Mouse (Mus musculus) embryonic facial prominence, embryonic 12.5 days (tissue): ENCODE measurements around the gene Gtsf1. TPM values are rescaled to one million over a fixed set of nuclear protein-coding genes. Genes with fewer than 3 reads are reported as not detected.
"Not testable (repeated sequence)": the region's sequence is repeated elsewhere in the genome, so short reads cannot be mapped to it uniquely, and the experiment has no call there.

ENCODE experiments used
- ATAC-seq: fragments of 200-750 bp; cut with Nextera tagmentation; 2 replicates; pipeline ENCODE4 v1.8.0; 2017; ENCODE audit not compliant: insufficient number of reproducible peaks, insufficient read depth, low FRiP score, low TSS enrichment
- H3K27ac ChIP-seq: fragments of 300-500 bp; sonication (generic); 2 replicates; pipeline ENCODE4 v1.5.1; 2016; ENCODE audit warnings: mild to moderate bottlenecking
- H3K27me3 ChIP-seq: fragments of 300-500 bp; sonication (generic); 2 replicates; pipeline ENCODE4 v1.6.1; 2016; ENCODE audit warnings: mild to moderate bottlenecking, moderate library complexity
- H3K36me3 ChIP-seq: fragments of 300-500 bp; sonication (generic); 2 replicates; pipeline ENCODE4 v1.6.1; 2016; ENCODE audit warnings: mild to moderate bottlenecking
- H3K4me1 ChIP-seq: fragments of 300-500 bp; sonication (generic); 2 replicates; pipeline ENCODE4 v1.6.1; 2016
- H3K4me2 ChIP-seq: fragments of 300-500 bp; sonication (generic); replicated peaks from 2 replicates; pipeline ENCODE4 v1.6.1; 2016; ENCODE audit warnings: mild to moderate bottlenecking, moderate library complexity
- H3K4me3 ChIP-seq: fragments of 300-500 bp; sonication (generic); 2 replicates; pipeline ENCODE4 v1.5.1; 2016; ENCODE audit warnings: mild to moderate bottlenecking
- H3K9ac ChIP-seq: fragments of 300-500 bp; sonication (generic); 2 replicates; pipeline ENCODE4 v1.6.1; 2016; ENCODE audit warnings: mild to moderate bottlenecking, moderate library complexity
- H3K9me3 ChIP-seq: fragments of 300-500 bp; sonication (generic); 2 replicates; pipeline ENCODE4 v1.6.1; 2016; ENCODE audit warnings: mild to moderate bottlenecking, moderate library complexity
- WGBS: fragments of 180-500 bp; shearing (Covaris S2); methylation state at CpG from one replicate; pipeline ENCODE4 v1.1.7; 2016; 5-methylcytosine and 5-hydroxymethylcytosine counted together
- polyA plus RNA-seq: library from polyadenylated mRNA; unstranded; fragments of >200 nt; fragmentation: Nextera tagmentation; extraction: Ambion mirVana; gene quantifications from 2 replicates; pipeline ENCODE4 v1.2.1, GENCODE M21; 2016

Gtsf1 gene
- polyA plus RNA-seq, 1 experiment from 2014 or later, result not detected

DNA sequence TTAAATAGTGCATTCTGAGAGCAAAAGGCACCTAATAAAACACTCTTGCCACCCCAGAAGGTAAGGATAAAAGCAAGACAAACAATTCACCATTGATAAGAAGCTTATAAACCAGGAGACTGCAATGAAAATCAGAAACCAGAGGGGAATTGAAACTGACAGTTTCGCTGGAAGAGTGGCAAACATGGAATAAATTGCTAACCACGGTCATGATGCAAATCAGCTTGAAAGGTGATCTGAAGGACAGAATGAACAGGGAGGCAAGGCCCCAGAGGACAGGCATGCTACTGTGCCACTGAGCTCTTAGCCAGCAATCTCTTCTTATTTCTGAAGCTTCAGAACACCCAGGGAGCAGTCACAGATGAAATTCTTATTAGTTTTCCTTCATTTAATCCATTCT is 3.3 kb downstream of the Gtsf1 start:
- no peak overlapping the region for H3K4me2 ChIP-seq
- H3K27me3 ChIP-seq, result no peaks in the 10 kb centered on the region
- H3K9ac ChIP-seq, result no peak overlapping the region
- H3K36me3 ChIP-seq, result no peaks in the 10 kb centered on the region
- H3K4me3 ChIP-seq, result no peak overlapping the region
- H3K27ac ChIP-seq, result no peak overlapping the region
- 30% methylated on average over 2 of the region's 2 CpGs for WGBS
- no peaks in the 10 kb centered on the region for H3K9me3 ChIP-seq
- no peak for ATAC-seq
- H3K4me1 ChIP-seq, result no peaks in the 10 kb centered on the region

DNA sequence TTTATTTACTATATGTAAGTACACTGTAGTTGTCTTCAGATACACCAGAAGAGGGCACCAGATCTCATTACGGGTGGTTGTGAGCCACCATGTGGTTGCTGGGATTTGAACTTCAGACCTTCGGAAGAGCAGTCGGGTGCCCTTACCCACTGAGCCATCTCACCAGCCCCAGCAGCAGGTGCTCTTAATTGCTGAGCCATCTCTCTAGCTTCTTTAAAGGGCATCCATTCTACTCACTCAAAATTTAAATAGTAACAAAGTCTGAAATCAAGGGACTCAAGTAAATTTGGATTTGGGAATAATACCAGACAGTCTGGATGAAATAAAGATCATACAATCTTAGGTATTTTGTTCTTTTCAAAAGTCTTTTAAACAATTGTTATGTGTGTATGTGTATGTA is 24.7 kb downstream of the Gtsf1 start:
- H3K9me3 ChIP-seq, H3K36me3 ChIP-seq, H3K4me2 ChIP-seq, ATAC-seq, H3K9ac ChIP-seq, H3K4me1 ChIP-seq, H3K4me3 ChIP-seq, H3K27ac ChIP-seq, H3K27me3 ChIP-seq: not testable (repeated sequence)
- 86% methylated on average over 3 of the region's 3 CpGs for WGBS

DNA sequence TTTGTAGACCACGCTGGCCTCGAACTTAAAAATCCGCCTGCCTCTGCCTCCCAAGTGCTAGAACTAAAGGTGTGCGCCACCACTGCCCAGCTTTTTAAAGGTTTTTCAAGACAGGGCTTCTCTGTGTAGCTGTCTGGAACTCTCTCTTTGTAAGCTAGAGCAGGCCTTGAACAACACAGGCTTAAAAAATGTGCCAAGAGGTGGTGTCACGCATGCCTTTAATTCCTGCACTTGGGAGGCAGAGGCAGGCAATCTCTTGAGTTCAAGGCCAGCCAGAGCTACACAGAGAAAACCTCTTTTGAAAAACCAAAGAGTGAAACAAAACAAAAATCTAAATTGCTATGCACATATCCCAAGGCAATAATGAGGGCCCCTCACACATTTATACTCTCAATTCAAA is 28.9 kb downstream of the Gtsf1 start:
- no peak overlapping the region for H3K4me2 ChIP-seq
- 88% methylated on average over 5 of the region's 5 CpGs for WGBS
- no peaks in the 10 kb centered on the region for H3K36me3 ChIP-seq
- no peak overlapping the region for H3K27ac ChIP-seq
- no peak overlapping the region for H3K4me3 ChIP-seq
- no peak for ATAC-seq
- H3K9ac ChIP-seq, result no peak overlapping the region
- no peaks in the 10 kb centered on the region for H3K9me3 ChIP-seq
- no peaks in the 10 kb centered on the region for H3K27me3 ChIP-seq
- H3K4me1 ChIP-seq, result no peaks in the 10 kb centered on the region

DNA sequence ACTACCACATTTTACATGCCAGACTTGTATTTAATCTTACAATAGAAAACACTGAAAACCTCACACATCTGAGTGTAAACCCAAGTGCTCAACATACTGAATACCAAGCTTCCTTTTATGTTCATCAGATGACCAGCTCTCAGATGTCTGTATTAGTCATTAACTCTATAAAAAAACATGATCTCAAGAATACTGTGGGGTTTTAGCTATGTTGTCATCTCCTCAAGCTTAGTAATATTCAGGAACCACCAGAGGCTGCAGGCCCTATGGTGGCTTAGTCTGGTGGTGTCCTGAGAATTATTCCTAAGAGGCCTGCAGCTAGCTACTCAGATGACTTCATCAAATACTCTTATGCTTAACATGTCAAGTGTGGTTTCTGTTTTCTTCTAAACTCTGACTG is 36.7 kb downstream of the Gtsf1 start:
- no peak overlapping the region for H3K4me3 ChIP-seq
- no peaks in the 10 kb centered on the region for H3K9me3 ChIP-seq

GRCm38 (mm10) chr15:103388556-103389145 is 41.6 kb downstream of the Gtsf1 start:
- H3K9me3 ChIP-seq, result no peaks in the 10 kb centered on the region
- H3K4me2 ChIP-seq, result no peak overlapping the region
- WGBS, result 53% methylated on average over 4 of the region's 4 CpGs
- H3K4me3 ChIP-seq, result no peak overlapping the region
- H3K9ac ChIP-seq, result no peak overlapping the region
- H3K4me1 ChIP-seq, result no peaks in the 10 kb centered on the region
- no peak overlapping the region for H3K27ac ChIP-seq
- H3K36me3 ChIP-seq, result no peaks in the 10 kb centered on the region
- H3K27me3 ChIP-seq, result no peaks in the 10 kb centered on the region
- ATAC-seq, result no peak

More for the DNA sequence above, 36.7 kb downstream of the Gtsf1 start:
- Histone ChIP-seq H3K4me1 (no peaks in the 10 kb centered on the region), H3K9ac (no peak overlapping the region), H3K4me2 (no peak overlapping the region), H3K27ac (no peak overlapping the region), H3K27me3 (no peaks in the 10 kb centered on the region), H3K36me3 (no peaks in the 10 kb centered on the region)
- ATAC-seq, result no peak

- Histone ChIP-seq H3K4me1 (no peaks in the 10 kb centered on the region), H3K36me3 (no peaks in the 10 kb centered on the region), H3K9me3 (no peaks in the 10 kb centered on the region), H3K27ac (no peak overlapping the region), H3K27me3 (no peaks in the 10 kb centered on the region), H3K4me2 (no peak overlapping the region), H3K4me3 (no peak overlapping the region), H3K9ac (no peak overlapping the region)
- WGBS, result 59% methylated on average over 7 of the region's 7 CpGs
- ATAC-seq, result no peak
Measured at GRCm38 (mm10) chr15:103383771-103384488, 46.3 kb downstream of the Gtsf1 start.

GRCm38 (mm10) chr15:103382795-103383406 is 47.4 kb downstream of the Gtsf1 start:
- Histone ChIP-seq H3K4me2 (no peak overlapping the region), H3K36me3 (no peaks in the 10 kb centered on the region), H3K27ac (no peak overlapping the region), H3K9ac (no peak overlapping the region), H3K4me3 (no peak overlapping the region), H3K27me3 (no peaks in the 10 kb centered on the region), H3K9me3 (no peaks in the 10 kb centered on the region), H3K4me1 (peaks cover 10% of the 10 kb centered on the region)
- 32% methylated on average over 5 of the region's 5 CpGs for WGBS
- no peak for ATAC-seq

GRCm38 (mm10) chr15:103382075-103382474 is 48.2 kb downstream of the Gtsf1 start:
- no peak for ATAC-seq
- Histone ChIP-seq H3K9me3 (no peaks in the 10 kb centered on the region), H3K4me1 (peaks cover 10% of the 10 kb centered on the region), H3K27ac (no peak overlapping the region), H3K4me3 (no peak overlapping the region), H3K4me2 (no peak overlapping the region), H3K36me3 (no peaks in the 10 kb centered on the region), H3K9ac (no peak overlapping the region), H3K27me3 (no peaks in the 10 kb centered on the region)
- WGBS, result 88% methylated on average over 2 of the region's 2 CpGs

GRCm38 (mm10) chr15:103378665-103379356 is 51.5 kb downstream of the Gtsf1 start:
- Histone ChIP-seq H3K4me3 (no peak overlapping the region), H3K4me1 (peaks cover 17% of the 10 kb centered on the region), H3K9ac (no peak overlapping the region), H3K36me3 (no peaks in the 10 kb centered on the region), H3K4me2 (no peak overlapping the region), H3K27ac (peak overlapping the region; percentile 36; the same call in 1 of the 2 replicates), H3K9me3 (no peaks in the 10 kb centered on the region), H3K27me3 (no peaks in the 10 kb centered on the region)
- no peak for ATAC-seq
- 53% methylated on average over 3 of the region's 3 CpGs for WGBS

DNA sequence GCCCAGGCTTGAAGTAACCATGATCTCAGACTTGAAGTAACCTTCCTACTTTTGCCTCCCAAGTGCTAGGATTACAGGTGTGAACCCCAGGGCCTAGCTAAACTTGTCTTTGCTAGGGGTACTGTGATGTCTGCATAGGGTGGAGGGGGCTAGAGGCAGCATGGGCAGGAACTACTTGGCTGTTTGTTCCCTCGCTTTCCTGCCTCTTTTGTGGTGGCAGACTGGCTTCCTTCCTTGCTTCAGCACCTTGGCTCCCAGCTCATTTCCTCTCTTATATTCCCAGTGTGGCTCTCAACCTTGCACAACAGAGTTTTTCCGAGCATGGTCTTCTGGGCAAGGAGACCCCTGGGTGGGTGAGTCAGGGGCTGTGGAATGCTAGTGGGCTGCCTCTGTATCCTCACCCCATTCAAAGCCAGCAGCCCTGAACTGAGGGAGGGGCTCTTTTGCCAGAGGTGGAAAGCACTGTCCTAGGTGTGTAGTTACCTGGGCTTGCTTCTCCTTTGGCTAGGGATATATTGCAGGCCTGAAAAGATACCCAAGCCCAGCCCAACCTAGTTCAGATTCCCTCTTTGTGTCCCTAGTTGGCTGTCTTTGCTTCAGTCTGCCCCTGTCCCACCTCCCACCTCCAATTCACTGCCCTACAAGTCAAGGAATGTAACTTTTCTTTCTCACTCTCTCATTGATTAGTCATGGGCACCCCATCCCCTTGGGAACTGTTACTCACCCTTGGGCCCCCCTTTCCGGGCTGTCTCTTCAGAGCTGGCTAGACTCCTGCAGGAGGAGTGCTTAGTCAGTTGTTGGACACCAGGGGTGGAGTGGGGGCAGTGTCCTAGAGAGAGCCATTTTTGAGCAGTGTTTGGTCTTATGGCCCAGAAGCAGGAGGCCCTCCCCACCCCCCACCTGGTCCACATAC is 52.3 kb downstream of the Gtsf1 start:
- ATAC-seq, result no peak
- no peaks in the 10 kb centered on the region for H3K27me3 ChIP-seq
- no peaks in the 10 kb centered on the region for H3K9me3 ChIP-seq
- no peak overlapping the region for H3K9ac ChIP-seq
- H3K27ac ChIP-seq, result peak overlapping the region; percentile 36; the same call in 1 of the 2 replicates
- no peak overlapping the region for H3K4me3 ChIP-seq
- WGBS, result 66% methylated on average over 3 of the region's 3 CpGs
- peaks cover 17% of the 10 kb centered on the region for H3K4me1 ChIP-seq
- no peaks in the 10 kb centered on the region for H3K36me3 ChIP-seq
- H3K4me2 ChIP-seq, result no peak overlapping the region

DNA sequence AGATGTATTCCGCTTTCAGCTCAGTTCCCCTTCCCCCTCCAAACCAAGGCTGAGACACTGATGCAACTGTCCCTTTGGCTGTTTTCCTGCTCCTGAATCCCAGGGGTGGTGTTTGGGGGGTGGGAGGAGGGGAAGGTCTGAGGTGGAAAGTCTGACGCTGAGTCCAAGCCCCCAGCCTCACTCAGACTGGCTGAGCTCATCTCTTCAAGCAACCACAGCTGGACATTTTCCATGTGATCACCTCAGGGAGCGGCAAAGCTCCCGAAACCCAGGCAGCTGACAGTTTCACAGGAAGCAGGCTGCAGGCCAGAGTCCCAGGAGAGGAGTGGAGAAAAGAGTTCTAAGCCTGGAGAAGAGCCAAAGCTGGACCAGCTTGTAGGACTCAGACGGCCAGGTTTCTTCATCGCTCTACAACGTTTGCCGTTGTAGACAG is 53.4 kb downstream of the Gtsf1 start:
- H3K36me3 ChIP-seq, result no peaks in the 10 kb centered on the region
- no peak overlapping the region for H3K4me3 ChIP-seq
- H3K4me2 ChIP-seq, result no peak overlapping the region
- peak overlapping the region; percentile 36; the same call in 1 of the 2 replicates for H3K27ac ChIP-seq
- H3K9ac ChIP-seq, result no peak overlapping the region
- 58% methylated on average over 8 of the region's 8 CpGs for WGBS
- no peak for ATAC-seq
- peaks cover 19% of the 10 kb centered on the region for H3K4me1 ChIP-seq
- H3K9me3 ChIP-seq, result no peaks in the 10 kb centered on the region
- no peaks in the 10 kb centered on the region for H3K27me3 ChIP-seq
